Mouse (Mus musculus) cortical plate, adult 2 months (tissue): ENCODE measurements at regions not wholly inside any gene's neighbourhood (a gene's known extent, or its start where the extent isn't known, plus 50 kb on each side); places are given as distances from the start of the nearest gene placed in this dataset.

Experiments
- H3K27ac ChIP-seq: fragments of 200-500 bp; 2 replicates; pipeline ENCODE4 v1.5.1; 2012; ENCODE audit warnings: low read length, control low read depth, inconsistent platforms; ENCODE audit not compliant: insufficient read depth
- H3K4me1 ChIP-seq: fragments of 200-500 bp; 2 replicates; pipeline ENCODE4 v1.6.1; 2011; ENCODE audit warnings: low read length; ENCODE audit not compliant: control insufficient read depth, insufficient read depth
- H3K4me3 ChIP-seq: fragments of 200-500 bp; 2 replicates; pipeline ENCODE4 v1.5.1; 2011; ENCODE audit warnings: mild to moderate bottlenecking, low read length, control low read depth; ENCODE audit not compliant: insufficient read depth
- CTCF ChIP-seq: fragments of 200-500 bp; IDR thresholded peaks from 2 replicates; pipeline ENCODE4 v1.5.1; 2011; ENCODE audit warnings: mild to moderate bottlenecking, control low read depth, low read length; ENCODE audit not compliant: insufficient read depth; ENCODE audit errors: extremely low read depth
- POLR2A ChIP-seq: fragments of 200-500 bp; IDR thresholded peaks from 2 replicates; pipeline ENCODE4 v1.6.1; 2011; ENCODE audit warnings: mild to moderate bottlenecking, low read length, control low read depth; ENCODE audit not compliant: insufficient read depth; ENCODE audit errors: extremely low read depth

GRCm38 (mm10) chr15:55994680-55995079 is 1482.7 kb downstream of the Slc22a22 start:
- Histone ChIP-seq H3K4me3 (no peak overlapping the region), H3K4me1 (no peaks in the 10 kb centered on the region), H3K27ac (no peak overlapping the region)
- TF ChIP-seq CTCF (no peak), POLR2A (no peak)

- no peaks in the 10 kb centered on the region for H3K4me1 ChIP-seq
- no peak overlapping the region for H3K4me3 ChIP-seq
- no peak for TF ChIP-seq POLR2A
- no peak for TF ChIP-seq CTCF
- H3K27ac ChIP-seq: no peak overlapping the region
Observed at GRCm38 (mm10) chr15:55975843-55976242, 1501.6 kb downstream of the Slc22a22 start.

- TF ChIP-seq CTCF (no peak), POLR2A (no peak)
- Histone ChIP-seq H3K4me1 (no peaks in the 10 kb centered on the region), H3K27ac (no peak overlapping the region), H3K4me3 (no peak overlapping the region)
Observed at GRCm38 (mm10) chr15:55966780-55967179, 1510.6 kb downstream of the Slc22a22 start.

DNA sequence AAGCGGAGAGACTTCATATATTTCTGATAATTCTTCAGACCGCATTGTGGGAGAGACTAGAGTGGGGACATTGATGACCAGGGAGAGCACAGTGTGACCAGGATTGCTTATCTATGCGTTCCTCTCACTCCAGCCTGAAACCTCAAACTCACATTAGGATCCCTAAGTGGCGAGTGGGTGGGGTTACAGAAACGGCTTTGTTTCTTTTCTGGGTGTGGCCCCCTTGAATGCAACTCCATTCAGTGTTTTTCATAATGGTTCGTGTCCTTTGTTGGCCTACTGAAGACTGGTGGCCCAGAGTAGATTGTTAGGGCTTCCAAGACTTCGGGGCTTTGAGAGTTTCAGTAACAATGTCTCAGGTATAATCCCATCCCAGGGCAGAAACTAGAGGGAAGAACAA is 1512.1 kb downstream of the Slc22a22 start:
- Histone ChIP-seq H3K4me1 (no peaks in the 10 kb centered on the region), H3K4me3 (no peak overlapping the region), H3K27ac (no peak overlapping the region)
- TF ChIP-seq CTCF (no peak), POLR2A (no peak)

DNA sequence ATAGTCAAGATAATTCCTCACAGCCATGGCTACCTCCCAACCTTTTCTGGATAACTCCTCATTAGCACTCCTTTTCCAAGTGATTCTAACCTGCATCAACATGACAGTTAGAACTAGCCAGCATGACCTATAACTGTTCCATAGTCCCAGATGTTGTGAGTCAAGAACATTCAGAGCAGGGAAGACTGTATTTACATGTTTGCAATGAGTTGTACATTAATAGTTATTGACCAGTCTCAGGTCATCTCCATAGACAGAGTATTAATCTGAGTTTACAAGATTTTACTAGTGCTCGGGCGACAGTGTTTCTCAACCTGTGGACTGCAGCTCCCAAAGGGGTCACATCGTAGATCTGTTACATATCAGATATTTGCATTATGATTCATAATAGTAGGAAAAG is 1515.3 kb downstream of the Slc22a22 start:
- TF ChIP-seq POLR2A (no peak), CTCF (no peak)
- Histone ChIP-seq H3K4me1 (no peaks in the 10 kb centered on the region), H3K4me3 (no peak overlapping the region), H3K27ac (no peak overlapping the region)
